Mouse (Mus musculus) brain, embryonic 14.5 days (tissue): ENCODE data around the gene Aass. TPM values are rescaled to one million over a fixed set of nuclear protein-coding genes. Genes with fewer than 3 reads are reported as not detected.
A peak's percentile ranks its signal among the peaks of the same experiment; 100 is the strongest.
"Not testable (repeated sequence)": the region's sequence is repeated elsewhere in the genome, so short reads cannot be mapped to it uniquely, and the experiment has no call there.

ENCODE experiments used
- DNase-seq: peaks from one replicate; pipeline ENCODE4 v3.0.0-alpha.2; 2011; ENCODE audit warnings: low read depth
- CTCF ChIP-seq: fragments of 200-500 bp; IDR thresholded peaks from 2 replicates; pipeline ENCODE4 v1.5.1; 2012; ENCODE audit warnings: inconsistent platforms, mild to moderate bottlenecking, moderate library complexity, borderline replicate concordance; ENCODE audit not compliant: insufficient read depth, insufficient read length; ENCODE audit errors: extremely low read depth
- POLR2A ChIP-seq: fragments of 200-500 bp; IDR thresholded peaks from 2 replicates; pipeline ENCODE4 v1.6.1; 2012; ENCODE audit warnings: mild to moderate bottlenecking, inconsistent platforms, borderline replicate concordance; ENCODE audit not compliant: poor library complexity, insufficient read depth, insufficient read length, severe bottlenecking; ENCODE audit errors: extremely low read depth
- polyA plus RNA-seq: library from polyadenylated mRNA; depleted of rRNA; stranded (reverse); fragments of >200 nt; gene quantifications from 2 replicates; pipeline ENCODE4 v1.2.3, GENCODE M21; 2012; rRNA removed

Gene Aass
- polyA plus RNA-seq, result 0.64 and 0.72 TPM in 2 replicates

DNA sequence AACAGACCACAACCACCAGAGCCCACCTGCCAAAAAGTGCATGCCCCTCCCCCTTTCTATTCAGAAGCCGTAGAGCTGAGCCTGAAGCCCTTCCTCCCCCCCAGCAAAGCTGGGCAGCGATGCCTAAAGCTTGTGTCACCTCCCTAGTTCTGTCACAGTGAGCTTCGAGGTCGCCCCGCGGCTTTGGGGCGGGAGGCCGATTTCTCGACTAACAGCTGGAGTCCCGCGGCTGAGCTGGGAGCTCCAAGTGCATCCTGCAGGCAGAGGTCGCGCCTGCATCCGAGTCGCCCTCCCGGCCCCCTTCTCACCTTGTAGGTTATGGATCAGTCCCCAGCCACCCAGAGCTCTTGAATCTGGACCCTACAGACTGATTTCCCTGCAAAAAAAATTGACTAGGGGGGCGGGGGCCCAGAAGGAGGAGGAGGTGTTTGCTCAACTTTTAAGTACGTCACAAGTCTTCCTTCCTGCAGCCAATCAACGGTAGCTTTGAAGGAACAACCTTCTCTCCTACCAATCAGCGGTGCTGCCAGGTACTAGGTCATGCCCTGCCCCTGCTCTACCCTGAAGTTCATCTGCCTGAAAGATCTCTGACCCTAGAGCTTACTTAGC is at the start of gene Aass:
Aass (minus strand) TSS at position 414 of the 609 bp plus-strand sequence.
- peak; percentile 43 for DNase-seq

DNA sequence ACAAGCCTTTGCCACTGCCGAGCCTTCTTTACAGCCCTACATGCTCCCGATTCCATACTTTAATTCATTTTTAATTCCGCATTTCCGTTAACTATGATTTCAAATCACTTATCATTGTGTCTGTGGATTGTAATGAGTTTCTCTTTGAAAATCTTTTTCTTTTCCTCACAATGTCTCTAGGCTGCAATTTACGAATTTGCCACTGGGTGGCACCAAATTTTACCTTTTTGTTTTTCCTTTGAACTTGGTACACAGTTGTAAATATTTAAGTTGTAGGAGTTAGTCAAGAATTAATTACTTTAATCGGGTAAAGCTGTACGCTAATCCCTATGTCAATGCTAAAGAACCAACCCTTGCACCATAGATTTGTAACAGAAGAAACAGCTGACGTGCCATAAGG is 47.3 kb upstream of the Aass start:
- TF ChIP-seq POLR2A (no peak), CTCF (no peak)
- peak; percentile 65 for DNase-seq

More for the DNA sequence above, at the start of gene Aass:
- TF ChIP-seq CTCF (no peak), POLR2A (no peak)

DNA sequence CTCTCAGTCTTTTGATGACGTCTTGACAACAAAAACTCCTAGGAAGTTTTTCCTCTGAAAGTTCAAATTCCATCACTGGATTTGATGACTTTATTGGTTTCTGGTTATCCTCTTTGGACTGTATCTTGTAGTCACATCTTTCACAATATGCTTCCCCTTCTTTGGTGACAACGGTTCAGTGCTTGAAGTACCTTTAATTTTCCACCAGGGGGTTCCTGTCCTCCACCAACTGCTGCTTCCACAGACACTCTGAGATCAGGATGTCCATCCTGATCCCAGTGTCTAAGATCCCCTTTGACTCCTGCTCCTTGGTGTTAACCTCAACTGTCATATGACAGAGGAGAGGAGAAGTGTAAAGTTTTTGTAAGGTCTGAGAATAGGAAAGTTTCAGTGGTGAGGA is 31.0 kb upstream of the Aass start:
- DNase-seq, result not testable (repeated sequence)

DNA sequence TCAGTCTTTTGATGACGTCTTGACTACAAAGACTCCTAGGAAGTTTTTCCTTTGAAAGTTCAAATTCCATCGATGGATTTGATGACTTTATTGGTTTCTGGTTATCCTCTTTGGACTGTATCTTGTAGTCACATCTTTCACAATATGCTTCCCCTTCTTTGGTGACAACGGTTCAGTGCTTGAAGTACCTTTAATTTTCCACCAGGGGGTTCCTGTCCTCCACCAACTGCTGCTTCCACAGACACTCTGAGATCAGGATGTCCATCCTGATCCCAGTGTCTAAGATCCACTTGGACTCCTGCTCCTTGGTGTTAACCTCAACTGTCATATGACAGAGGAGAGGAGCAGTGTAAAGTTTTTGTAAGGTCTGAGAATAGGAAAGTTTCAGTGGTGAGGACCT is 23.6 kb upstream of the Aass start:
- not testable (repeated sequence) for DNase-seq

DNA sequence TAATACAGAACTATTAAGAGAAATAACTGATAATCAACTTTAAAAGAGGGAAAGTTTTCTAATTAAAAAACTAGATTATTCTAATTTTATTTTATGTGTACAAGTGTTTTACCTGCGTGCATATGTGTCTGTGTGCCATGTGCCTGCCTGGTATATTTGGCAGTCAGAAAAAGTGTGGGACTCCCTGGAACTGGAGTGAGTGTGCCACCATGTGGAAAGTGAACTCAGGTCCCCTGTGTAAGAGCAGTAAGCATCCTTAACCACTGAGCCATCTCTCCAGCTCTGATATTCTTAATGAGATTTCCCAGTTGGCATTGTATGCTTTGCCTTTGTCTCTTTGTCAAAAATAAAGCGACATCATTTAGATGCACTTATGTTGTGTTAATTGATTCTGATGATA is 20.3 kb upstream of the Aass start:
- no peak for TF ChIP-seq CTCF
- no peak for TF ChIP-seq POLR2A

DNA sequence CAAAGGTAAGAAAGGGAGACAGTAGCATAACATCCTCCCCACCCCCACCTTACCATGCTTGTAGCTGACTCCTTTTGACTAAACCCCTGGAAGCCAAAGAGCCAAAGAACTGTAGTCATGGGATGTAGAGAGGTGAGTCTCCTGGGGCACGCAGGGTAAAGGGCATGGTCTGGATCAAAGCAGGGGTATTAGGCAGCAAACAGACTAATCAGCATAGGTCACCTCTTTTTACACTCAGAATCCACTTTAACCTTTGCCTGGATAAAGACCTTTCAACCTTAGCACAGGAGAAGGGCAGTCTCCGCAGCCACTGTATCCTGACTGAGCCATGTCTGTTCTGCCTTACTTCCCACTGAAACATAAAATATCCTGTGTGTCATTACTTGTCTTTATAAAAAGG is 14.4 kb upstream of the Aass start:
- no peak for TF ChIP-seq POLR2A
- TF ChIP-seq CTCF, result no peak
- DNase-seq, result no peak

More for the DNA sequence above, 20.3 kb upstream of the Aass start:
- no peak for DNase-seq

DNA sequence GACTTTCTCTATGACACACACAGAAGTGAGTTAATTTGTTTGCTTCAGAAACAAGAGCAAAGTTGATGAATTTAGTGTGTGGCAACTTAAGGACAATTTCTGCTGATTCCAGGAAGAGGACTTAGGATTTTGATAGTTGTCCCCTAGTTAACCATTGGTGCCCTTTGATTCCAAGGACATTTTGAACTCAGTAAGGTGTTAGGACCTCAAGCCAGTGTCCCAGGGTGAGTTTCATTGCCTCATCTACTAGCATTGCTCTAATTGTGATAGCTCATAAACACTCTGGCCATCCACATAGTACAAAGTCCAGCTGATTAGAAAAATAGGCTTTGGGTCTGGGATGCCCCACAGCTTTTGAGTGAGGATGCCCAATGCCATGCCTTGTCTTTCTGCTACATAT is 11.2 kb upstream of the Aass start:
- TF ChIP-seq POLR2A (no peak), CTCF (no peak)
- DNase-seq, result no peak

DNA sequence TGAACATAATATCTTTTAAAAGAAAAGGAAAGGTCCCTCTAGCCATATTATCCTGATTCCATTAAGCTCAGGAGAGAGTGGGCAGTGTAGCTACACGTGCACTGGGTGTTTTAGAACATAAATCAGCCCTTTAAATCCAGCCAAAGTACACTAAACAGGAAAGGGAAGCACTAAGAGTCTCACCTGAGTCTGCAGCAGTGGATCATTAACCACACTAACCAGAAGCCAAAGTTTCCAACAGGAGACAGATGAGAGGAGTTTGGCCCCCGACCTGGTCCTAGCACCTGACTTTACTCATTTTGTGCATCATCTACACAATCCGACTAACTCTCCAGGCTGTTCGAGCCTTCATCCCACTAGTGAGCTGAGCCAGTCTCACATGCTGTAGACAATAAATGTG is 1.8 kb downstream of the Aass start:
- TF ChIP-seq CTCF (no peak), POLR2A (no peak)

DNA sequence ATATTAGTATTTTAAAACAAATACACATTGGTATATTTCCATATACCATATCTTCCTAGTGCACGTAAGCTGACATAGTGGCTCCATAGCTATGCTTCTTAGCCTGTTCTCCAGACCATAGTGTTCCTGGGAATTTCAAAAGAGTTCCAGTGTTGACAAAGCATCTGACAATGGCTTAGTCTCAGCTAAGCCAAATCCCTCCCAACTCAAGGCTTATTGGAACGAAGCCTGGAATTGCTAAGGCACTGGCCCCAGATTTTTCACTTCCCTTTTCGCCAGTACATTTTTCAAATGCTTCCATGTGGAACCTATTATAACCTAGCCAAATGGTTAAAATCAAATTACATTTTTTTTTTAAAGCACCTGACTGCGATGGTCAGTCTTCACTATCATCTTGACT is 3.6 kb downstream of the Aass start:
- TF ChIP-seq CTCF (no peak), POLR2A (no peak)

More for the DNA sequence above, 1.8 kb downstream of the Aass start:
- no peak for DNase-seq

DNA sequence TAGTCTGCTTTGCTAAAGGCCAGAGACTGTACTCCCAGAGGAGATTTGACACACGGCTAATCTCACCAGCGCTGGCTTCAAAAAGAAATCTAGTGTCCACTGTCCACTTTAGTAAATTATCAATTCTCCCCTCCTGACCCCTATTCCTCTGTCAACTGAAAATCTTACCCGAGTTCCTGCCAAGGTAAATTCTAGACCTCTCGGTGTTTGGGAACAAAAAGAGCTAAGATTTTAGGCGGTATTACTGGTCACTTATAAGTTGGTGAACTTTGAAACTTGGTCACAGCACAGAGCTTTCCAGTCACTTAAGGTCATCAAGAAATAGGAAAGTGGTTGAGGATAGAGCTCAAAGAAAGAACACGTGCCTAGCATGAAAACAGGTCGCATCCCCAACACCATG is 6.1 kb downstream of the Aass start:
- DNase-seq, result no peak

More for the DNA sequence above, 3.6 kb downstream of the Aass start:
- peak; percentile 79 for DNase-seq

DNA sequence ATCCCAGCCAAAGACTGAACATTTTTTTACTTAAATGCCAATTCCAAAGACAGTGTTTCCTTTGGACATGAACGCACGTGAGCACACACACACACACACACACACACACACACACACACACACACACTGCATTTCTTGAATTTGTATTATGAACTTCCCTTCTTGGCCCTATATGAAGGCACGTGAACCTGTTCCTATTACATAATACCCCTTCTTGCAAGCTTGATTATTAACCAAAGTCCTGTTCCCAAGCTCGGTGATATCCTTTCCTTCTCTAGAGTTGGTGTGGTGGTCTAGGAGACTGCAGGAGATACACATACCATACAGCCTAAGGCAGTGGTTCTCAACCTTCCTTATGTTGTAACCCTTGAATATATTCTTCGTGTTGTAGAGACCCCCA is 7.0 kb downstream of the Aass start:
- no peak for DNase-seq
- no peak for TF ChIP-seq CTCF
- no peak for TF ChIP-seq POLR2A

More for the DNA sequence above, 6.1 kb downstream of the Aass start:
- TF ChIP-seq CTCF, result no peak
- no peak for TF ChIP-seq POLR2A

DNA sequence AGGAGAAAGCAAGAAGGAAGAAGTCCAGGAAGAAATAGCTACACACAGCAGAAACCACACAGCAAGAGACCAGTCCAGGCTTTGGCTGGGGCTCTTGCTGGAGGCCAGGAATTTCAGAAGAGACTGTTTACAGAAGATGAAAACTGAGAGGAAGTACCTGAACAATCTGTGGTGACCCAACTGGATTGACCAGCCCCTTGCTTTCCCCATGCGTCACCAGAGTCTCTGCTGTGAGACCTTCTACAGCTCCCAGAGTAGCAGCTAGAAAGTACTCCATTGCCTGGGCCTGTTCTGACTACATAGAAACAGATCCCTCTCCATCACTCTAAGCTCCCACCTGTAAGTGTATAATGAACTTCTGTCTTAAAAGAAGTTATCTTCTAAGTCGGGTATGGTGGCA is 8.0 kb downstream of the Aass start:
- TF ChIP-seq POLR2A, result no peak
- TF ChIP-seq CTCF, result no peak

DNA sequence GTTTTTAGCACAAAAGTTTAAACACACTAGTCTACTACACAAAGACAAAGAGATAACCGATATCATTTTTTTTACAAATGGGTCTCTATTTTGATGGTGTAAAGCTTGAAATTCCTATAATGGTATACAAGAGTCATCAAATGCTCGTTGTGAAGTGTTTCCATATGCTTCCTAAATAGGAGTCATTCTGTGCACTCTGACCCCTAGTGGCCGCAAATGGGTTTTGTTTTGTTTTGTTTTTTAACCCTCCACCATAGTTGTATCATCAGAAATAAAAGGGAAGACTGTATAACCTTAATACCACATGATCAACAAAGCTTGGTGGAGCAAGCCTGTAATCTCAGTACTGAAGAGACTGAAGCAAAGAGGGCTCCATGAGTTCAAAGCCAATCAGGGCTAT is 9.9 kb downstream of the Aass start:
- peak; percentile 35 for DNase-seq
- TF ChIP-seq POLR2A (no peak), CTCF (peak; percentile 21; the same call in 1 of the 2 replicates)

More for the DNA sequence above, 8.0 kb downstream of the Aass start:
- DNase-seq, result no peak

DNA sequence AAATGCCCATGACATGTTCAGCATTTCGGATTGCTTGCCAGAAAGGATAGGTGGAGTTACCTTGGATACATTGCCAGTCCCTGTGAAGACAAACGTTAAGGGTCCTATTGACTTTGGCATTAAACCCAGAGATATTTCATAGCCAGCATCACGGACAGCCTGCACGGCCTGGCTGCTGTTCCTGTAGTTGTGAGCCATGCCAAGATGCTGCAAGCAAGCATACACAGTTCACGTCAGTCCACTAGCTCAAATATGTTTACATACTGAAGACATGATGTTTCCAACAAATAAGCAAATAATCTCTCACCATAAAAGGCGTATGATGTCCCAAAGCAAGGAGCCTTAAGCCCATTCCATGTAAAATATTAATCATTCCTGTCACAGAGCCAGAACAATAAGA is 18.0 kb downstream of the Aass start:
- TF ChIP-seq POLR2A (no peak), CTCF (no peak)
- no peak for DNase-seq

DNA sequence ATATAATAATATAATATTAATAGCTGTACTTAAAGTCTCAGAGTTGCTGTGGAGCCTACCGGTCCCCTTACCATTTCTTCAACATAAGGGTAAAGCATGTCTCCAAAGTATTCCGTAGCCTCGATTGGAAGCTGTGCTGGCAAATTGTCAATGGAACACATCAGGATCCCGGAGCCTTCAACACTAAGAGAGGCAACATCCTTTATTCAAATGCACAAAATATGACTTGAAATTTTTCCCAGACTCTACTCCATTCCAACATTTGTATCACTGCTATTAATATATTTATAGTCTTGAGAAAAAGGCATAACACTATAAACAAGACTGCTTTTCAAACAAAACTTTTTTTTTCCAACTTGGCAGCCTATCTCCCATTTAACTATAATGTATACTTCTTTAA is 25.7 kb downstream of the Aass start:
- no peak for DNase-seq

DNA sequence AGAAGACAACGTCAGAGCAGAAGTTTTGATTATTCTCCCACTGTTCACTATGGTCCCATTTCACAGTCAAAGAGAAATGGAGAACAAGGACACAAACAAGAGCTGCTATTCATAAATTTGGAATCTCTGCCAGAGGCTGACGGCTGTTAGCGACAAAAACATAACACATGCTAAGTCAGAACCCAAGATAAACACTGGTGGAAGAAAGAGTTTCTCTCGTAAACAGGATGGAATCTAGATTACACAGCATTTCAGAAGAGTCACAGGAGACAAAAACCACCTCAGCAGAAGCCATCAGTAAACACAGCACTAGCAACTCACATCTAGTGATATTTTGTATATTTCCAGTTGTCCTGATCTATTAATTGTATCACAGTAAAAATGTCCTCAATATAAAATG is 26.4 kb downstream of the Aass start:
- no peak for DNase-seq
- no peak for TF ChIP-seq POLR2A
- TF ChIP-seq CTCF, result no peak

More for the DNA sequence above, 25.7 kb downstream of the Aass start:
- TF ChIP-seq CTCF, result no peak
- TF ChIP-seq POLR2A, result no peak

DNA sequence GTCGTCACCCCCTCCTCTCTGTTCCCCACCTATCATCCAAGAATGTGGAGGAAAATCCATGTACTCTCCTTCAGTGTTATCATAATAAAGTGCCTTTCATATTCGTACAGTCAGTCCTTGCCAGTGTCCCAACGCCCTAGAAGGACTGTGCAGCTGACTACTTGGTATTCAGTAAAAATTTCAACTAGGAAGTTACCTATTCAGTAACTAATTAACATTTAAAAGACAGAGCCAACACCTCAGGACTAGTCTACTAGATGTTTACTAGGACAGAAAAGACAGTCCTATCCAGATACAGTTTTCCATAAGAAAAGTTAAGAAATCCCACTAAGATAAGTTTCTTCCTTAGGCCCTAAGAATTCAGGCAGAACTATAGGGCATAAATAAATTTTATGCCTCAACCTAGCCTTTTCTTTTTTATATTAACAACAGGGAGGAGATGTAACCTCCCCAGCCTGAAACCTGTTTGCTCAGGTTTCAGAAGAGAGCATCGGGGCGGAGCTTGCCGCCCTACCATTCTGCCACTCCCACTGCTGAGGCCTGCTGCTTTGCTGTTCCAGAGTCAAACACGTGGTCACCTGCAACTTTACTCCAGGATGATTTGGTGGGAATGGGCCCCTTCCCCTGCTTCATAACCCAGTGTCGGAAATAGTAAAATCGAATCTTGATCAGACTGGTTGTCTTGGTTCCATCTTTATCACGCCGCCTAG is 42.3 kb downstream of the Aass start:
- DNase-seq, result not testable (repeated sequence)

DNA sequence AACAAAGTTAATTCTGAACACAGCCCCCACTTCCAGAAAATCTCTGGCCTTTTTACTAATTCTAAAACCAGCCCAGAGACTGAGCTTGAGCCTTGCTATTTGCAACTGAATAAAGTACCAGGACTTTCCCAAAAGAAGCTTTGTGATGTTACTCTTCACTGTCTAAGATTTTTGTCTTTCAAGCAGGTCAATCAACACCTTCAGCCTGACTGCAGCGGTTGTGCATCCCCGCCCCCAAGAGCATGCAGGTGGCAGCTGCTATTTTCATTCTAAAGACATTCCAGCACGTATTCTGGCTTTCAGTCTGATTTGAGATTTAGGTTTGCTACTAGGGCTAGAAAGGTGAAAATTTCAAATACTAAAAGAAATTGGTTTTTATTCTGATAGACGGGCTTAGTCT is 43.5 kb downstream of the Aass start:
- DNase-seq, result not testable (repeated sequence)
